Mouse (Mus musculus): ENCODE data around the gene Apbb2.

Gene Apbb2

DNA sequence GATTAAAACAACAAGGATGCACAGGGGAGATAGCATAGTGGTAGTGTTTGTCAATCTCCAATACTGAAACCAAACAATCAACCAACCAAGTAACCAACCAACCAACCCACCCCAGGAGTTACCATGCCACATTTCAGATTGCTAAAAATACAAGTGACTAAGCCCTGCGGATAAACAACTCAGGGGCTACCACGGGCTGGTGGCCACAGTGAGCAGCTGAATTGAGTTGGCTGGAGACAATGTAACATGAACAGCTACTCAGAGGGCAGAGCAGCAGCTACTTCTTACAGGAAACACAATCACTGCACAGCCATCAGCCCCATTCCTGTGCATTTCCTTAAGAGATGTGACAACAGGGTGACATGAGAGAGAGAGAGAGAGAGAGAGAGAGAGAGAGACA, 274.4 kb downstream of the Apbb2 start:
- no peak for DNase-seq (ENCODE audit: extremely low read depth, low read depth)

- DNase-seq (ENCODE audit: extremely low read depth, low read depth) = no peak
These were observed 276.3 kb downstream of the Apbb2 start for GRCm38 (mm10) chr5:66342285-66342684.

DNA sequence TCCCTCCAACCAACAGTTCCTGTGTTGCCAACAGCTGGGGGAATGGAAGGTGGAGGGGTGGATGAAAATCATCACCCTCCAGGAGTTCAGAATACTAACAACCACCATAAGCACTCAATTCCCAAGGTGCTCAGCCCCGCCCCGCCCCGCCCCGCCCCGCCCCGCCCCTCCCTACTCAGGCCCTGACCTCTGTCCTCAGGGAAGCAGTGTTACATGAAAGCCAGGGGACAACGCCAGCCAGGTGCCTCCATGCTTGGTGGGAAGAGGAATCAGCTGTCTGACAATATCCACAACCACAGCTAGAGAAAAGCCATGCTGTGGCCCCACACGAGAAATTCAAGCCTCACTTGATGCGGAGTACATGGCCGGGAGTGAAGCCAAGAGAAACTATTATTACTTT, 276.7 kb downstream of the Apbb2 start:
- DNase-seq (ENCODE audit: extremely low read depth, low read depth) = no peak

GRCm38 (mm10) chr5:66340356-66341102, 278.1 kb downstream of the Apbb2 start:
- no peak for DNase-seq (ENCODE audit: extremely low read depth, low read depth)

- no peak for DNase-seq (ENCODE audit: extremely low read depth, low read depth)
These were observed 280.0 kb downstream of the Apbb2 start for GRCm38 (mm10) chr5:66338583-66338982.

GRCm38 (mm10) chr5:66337969-66338345, 280.6 kb downstream of the Apbb2 start:
- DNase-seq (ENCODE audit: extremely low read depth, low read depth) = no peak

- no peak for DNase-seq (ENCODE audit: extremely low read depth, low read depth)
These were observed 281.3 kb downstream of the Apbb2 start for GRCm38 (mm10) chr5:66337025-66337968.

- no peak for DNase-seq (ENCODE audit: extremely low read depth, low read depth)
These were observed 287.8 kb downstream of the Apbb2 start for GRCm38 (mm10) chr5:66330806-66331205.

- no peak for DNase-seq (ENCODE audit: extremely low read depth, low read depth)
These were observed 289.8 kb downstream of the Apbb2 start for GRCm38 (mm10) chr5:66328766-66329165.

GRCm38 (mm10) chr5:66327949-66328726, 290.4 kb downstream of the Apbb2 start:
- DNase-seq (ENCODE audit: extremely low read depth, low read depth) = no peak

DNA sequence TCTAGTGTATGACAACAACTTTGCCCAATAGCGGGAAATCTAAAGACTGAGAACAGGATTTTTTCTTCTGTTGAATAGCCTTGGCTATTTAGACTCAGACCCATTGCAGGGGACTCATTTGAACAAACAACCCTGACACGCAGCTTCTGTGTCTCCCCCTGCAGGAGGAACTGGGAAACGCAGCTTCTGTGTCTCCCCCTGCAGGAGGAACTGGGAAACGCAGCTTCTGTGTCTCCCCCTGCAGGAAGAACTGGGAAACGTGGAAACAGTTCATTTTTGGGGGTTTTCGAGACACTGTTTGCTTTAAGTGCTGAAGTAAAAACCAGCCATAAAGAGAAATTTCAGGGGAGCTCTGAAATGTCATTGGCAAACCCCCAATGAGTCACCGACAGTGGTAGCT, 292.2 kb downstream of the Apbb2 start:
- DNase-seq (ENCODE audit: extremely low read depth, low read depth) = no peak

- DNase-seq (ENCODE audit: extremely low read depth, low read depth) = no peak
These were observed 295.0 kb downstream of the Apbb2 start for GRCm38 (mm10) chr5:66323603-66324002.

DNA sequence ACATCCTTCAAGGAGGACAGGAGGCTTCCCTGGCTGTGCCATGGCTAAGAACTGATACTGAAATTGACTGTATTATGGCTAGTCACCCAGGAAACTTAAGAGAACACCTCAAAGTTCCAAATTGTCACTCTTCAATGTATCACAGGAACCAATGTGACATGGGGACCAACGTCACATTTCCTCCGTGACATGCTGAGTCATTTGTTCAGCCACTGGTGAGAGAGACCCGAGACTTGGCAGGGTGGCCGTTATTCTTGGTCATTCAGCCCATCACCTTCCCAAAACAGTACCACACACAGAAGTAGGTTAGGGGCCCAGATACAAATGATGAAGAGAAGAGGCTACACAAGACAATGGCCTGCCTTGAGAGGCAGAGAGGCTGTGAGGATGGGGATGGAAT, 295.5 kb downstream of the Apbb2 start:
- DNase-seq (ENCODE audit: extremely low read depth, low read depth) = no peak

- no peak for DNase-seq (ENCODE audit: extremely low read depth, low read depth)
These were observed 298.7 kb downstream of the Apbb2 start for GRCm38 (mm10) chr5:66319827-66320404.

- DNase-seq (ENCODE audit: extremely low read depth, low read depth) = no peak
These were observed 299.2 kb downstream of the Apbb2 start for GRCm38 (mm10) chr5:66319341-66319740.

GRCm38 (mm10) chr5:66315791-66316190, 302.8 kb downstream of the Apbb2 start:
- DNase-seq (ENCODE audit: extremely low read depth, low read depth) = no peak

DNA sequence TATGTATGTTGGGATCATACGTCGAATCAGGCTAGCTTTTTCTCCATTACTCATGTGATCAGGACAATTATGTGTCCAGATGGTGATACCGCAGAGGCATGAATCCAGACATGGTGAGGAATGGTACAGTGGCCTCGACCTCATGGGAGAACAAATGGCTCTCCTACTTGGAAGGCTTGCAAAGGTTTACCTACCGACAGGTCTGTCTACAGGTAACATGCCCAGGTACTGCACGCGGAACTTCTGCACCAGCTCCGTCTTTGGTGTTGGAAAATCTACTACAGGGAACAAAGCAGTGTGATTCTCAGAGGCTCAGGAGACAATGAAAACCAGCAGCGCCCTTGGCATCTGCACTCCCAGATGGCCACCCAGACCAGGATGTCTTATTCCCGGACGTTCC, 307.8 kb downstream of the Apbb2 start:
- DNase-seq (ENCODE audit: extremely low read depth, low read depth) = no peak

- no peak for DNase-seq (ENCODE audit: extremely low read depth, low read depth)
These were observed 308.3 kb downstream of the Apbb2 start for GRCm38 (mm10) chr5:66310328-66310727.

DNA sequence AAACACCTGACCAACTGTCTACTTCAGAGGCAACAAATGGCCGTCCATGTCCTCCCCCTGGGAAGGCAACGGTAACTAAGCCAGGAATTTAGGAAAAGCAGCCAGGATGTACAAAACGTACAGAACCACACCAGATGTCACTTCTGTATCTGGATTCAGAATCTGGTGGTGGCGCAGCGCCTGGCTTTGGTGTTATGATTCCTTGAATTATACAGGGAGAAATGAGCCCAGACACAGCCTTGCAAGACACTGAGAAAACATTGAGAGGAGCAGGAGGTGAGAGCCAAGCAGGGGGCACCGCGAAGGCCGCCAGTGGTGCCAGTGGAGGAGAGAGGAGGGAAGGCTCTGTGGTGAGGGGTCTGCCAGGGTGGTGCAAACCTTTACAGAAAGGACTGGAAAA, 313.1 kb downstream of the Apbb2 start:
- no peak for DNase-seq (ENCODE audit: extremely low read depth, low read depth)

GRCm38 (mm10) chr5:66304300-66305067, 314.1 kb downstream of the Apbb2 start:
- DNase-seq (ENCODE audit: extremely low read depth, low read depth) = no peak

DNA sequence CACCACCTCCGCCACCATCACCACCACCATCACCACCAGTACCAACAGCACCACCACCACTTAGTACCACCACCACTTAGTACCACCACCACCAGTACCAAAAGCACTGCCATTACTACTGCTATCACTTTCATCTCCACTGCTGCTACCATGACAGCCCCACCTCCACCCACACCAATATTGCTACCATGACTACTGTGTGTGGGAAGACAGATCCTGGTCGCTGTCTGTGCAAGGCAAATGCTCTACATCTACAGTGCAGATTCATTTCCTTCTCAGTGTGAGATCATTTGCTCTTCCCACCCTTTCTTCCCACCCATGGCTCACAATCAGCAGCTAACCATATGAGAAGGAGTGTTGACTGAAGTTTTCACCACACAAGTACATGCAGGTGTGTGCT, 315.7 kb downstream of the Apbb2 start:
- DNase-seq (ENCODE audit: extremely low read depth, low read depth) = no peak

Measured in MEL-GATA-1-ER (cell line).